Mouse (Mus musculus) stomach, embryonic 14.5 days (tissue): ENCODE measurements around the gene Clmn. TPM values are rescaled to one million over a fixed set of nuclear protein-coding genes. Genes with fewer than 3 reads are reported as not detected.
"Not testable (repeated sequence)": the region's sequence is repeated elsewhere in the genome, so short reads cannot be mapped to it uniquely, and the experiment has no call there.

Experiments
- ATAC-seq: fragments of 200-750 bp; cut with Nextera tagmentation; 2 replicates; pipeline ENCODE4 v1.8.0; 2017; ENCODE audit warnings: low read depth, moderate TSS enrichment; ENCODE audit not compliant: insufficient number of reproducible peaks, insufficient read depth, low FRiP score
- H3K27ac ChIP-seq: fragments of 300-500 bp; sonication (generic); 2 replicates; pipeline ENCODE4 v1.5.1; 2014; ENCODE audit warnings: mild to moderate bottlenecking, low read length, moderate library complexity, mixed read lengths
- H3K27me3 ChIP-seq: fragments of 300-500 bp; sonication (generic); 2 replicates; pipeline ENCODE4 v1.6.1; 2014; ENCODE audit warnings: low read length, control low read depth, mixed read lengths; ENCODE audit not compliant: control insufficient read depth, insufficient read depth
- H3K36me3 ChIP-seq: fragments of 300-500 bp; sonication (generic); 2 replicates; pipeline ENCODE4 v1.6.1; 2014; ENCODE audit warnings: mild to moderate bottlenecking, control low read depth, low read length, moderate library complexity, mixed read lengths; ENCODE audit not compliant: control insufficient read depth, insufficient read depth
- H3K4me1 ChIP-seq: fragments of 300-500 bp; sonication (generic); 2 replicates; pipeline ENCODE4 v1.6.1; 2014; ENCODE audit warnings: low read length, control low read depth, mixed read lengths; ENCODE audit not compliant: control insufficient read depth, insufficient read depth
- H3K4me2 ChIP-seq: fragments of 300-500 bp; sonication (generic); replicated peaks from 2 replicates; pipeline ENCODE4 v1.6.1; 2014; ENCODE audit warnings: low read depth, low read length, control low read depth
- H3K4me3 ChIP-seq: fragments of 300-500 bp; sonication (generic); 2 replicates; pipeline ENCODE4 v1.5.1; 2014; ENCODE audit warnings: low read depth, low read length, control low read depth
- H3K9ac ChIP-seq: fragments of 300-500 bp; sonication (generic); replicated peaks from 2 replicates; pipeline ENCODE4 v1.6.1; 2014; ENCODE audit warnings: low read depth, mild to moderate bottlenecking, control low read depth, low read length, moderate library complexity, mixed read lengths
- H3K9me3 ChIP-seq: fragments of 300-500 bp; sonication (generic); 2 replicates; pipeline ENCODE4 v1.6.1; 2016; ENCODE audit warnings: low read depth, low read length, control low read depth; ENCODE audit not compliant: control insufficient read depth
- WGBS: fragments of 180-500 bp; shearing (Covaris S2); extraction: QIAGEN DNeasy Blood & Tissue Kit; methylation state at CpG from one replicate; pipeline ENCODE4 v1.1.7; 2014; 5-methylcytosine and 5-hydroxymethylcytosine counted together
- polyA plus RNA-seq: library from polyadenylated mRNA; unstranded; fragments of >200 nt; fragmentation: Nextera tagmentation; extraction: Ambion mirVana; gene quantifications from 2 replicates; pipeline ENCODE4 v1.2.1, GENCODE M21; 2014

The Clmn gene
- polyA plus RNA-seq, 1 experiment from 2014 or later, result 3.1 TPM

- peaks cover 22% of the 10 kb centered on the region for H3K4me1 ChIP-seq
- no peaks in the 10 kb centered on the region for H3K9me3 ChIP-seq
- no peak overlapping the region for H3K4me3 ChIP-seq
- no peaks in the 10 kb centered on the region for H3K27me3 ChIP-seq
- WGBS, result 89% methylated on average over 10 of the region's 10 CpGs
- ATAC-seq, result no peak
- peaks cover 7% of the 10 kb centered on the region; the same call in 1 of the 2 replicates for H3K36me3 ChIP-seq
- H3K9ac ChIP-seq, result no peak overlapping the region
- no peak overlapping the region for H3K4me2 ChIP-seq
- H3K27ac ChIP-seq, result no peak overlapping the region
These were observed 127.2 kb downstream of the Clmn start for GRCm38 (mm10) chr12:104737666-104738065.

DNA sequence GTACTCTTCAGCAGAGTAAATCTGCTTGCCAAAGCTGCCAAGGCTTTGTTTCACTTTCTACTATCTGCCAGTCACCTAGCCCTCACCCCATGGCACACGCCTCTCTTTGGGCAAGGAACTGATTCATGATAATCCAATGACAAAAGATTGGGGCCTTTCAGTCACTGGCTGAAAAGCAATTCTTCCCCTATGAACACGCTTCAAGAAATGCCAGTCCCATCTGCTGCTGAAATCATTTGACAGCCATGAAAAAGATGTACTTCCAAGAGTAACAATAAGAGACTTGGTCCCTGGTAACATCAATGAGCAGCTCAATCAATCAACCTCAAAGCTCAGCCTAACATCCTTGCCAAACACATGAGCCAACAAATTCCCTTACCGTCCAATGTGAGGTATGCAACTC is 128.9 kb downstream of the Clmn start:
- ATAC-seq, result no peak
- 54% methylated on average over 3 of the region's 3 CpGs for WGBS
- Histone ChIP-seq H3K4me3 (no peak overlapping the region), H3K9me3 (no peaks in the 10 kb centered on the region), H3K27ac (no peak overlapping the region), H3K4me2 (no peak overlapping the region), H3K9ac (no peak overlapping the region), H3K4me1 (peaks cover 12% of the 10 kb centered on the region; the same call in 1 of the 2 replicates), H3K36me3 (peaks cover 18% of the 10 kb centered on the region), H3K27me3 (no peaks in the 10 kb centered on the region)

DNA sequence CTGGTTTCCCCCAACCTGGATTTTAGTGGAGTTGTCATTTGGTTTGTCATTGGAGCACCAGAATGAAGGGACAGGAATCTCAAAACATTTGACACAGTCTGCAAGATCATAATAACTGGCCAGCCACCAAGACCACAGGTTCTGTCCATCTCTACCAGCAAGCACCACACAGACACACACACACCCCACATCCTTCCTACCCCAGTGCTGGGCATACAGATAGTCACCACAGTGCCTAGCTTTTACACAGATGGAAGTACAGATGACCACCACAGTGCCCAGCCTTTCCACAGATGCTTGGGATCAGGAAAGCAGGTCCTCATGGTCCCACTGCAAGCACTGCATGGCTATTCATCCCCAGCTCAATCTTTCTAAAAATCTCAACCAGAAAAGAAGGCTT is 131.7 kb downstream of the Clmn start:
- ATAC-seq, result no peak
- H3K9me3 ChIP-seq, result no peaks in the 10 kb centered on the region
- no peak overlapping the region for H3K4me2 ChIP-seq
- peaks cover 40% of the 10 kb centered on the region for H3K36me3 ChIP-seq
- no peaks in the 10 kb centered on the region for H3K4me1 ChIP-seq
- no peak overlapping the region for H3K9ac ChIP-seq
- H3K27me3 ChIP-seq, result no peaks in the 10 kb centered on the region
- H3K4me3 ChIP-seq, result no peak overlapping the region
- H3K27ac ChIP-seq, result no peak overlapping the region

DNA sequence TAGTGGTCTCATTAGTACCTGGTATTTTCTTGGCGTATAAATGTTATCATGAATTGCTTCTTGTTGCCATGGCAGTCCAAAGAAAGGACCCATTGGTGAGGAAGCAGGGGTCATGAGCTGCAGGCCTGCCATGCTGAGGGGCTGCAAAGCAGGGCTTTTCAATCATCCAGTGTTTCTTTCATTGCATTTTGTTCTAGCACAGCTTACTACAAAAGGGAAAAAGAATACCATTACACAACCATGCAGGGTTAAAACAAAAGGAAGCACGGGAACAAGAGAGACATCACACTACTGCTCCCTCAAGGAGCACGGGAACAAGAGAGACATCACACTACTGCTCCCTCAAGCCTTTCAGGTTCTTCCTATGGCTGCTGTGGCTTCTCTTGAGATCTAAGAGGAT is 133.1 kb downstream of the Clmn start:
- Histone ChIP-seq H3K36me3 (peaks cover 51% of the 10 kb centered on the region), H3K9ac (no peak overlapping the region), H3K27me3 (no peaks in the 10 kb centered on the region), H3K4me3 (no peak overlapping the region), H3K27ac (no peak overlapping the region), H3K9me3 (no peaks in the 10 kb centered on the region), H3K4me1 (no peaks in the 10 kb centered on the region), H3K4me2 (no peak overlapping the region)
- no peak for ATAC-seq
- 76% methylated on average over 3 of the region's 3 CpGs for WGBS

GRCm38 (mm10) chr12:104726436-104726835 is 138.4 kb downstream of the Clmn start:
- H3K27me3 ChIP-seq, H3K4me2 ChIP-seq, ATAC-seq, H3K9me3 ChIP-seq, H3K27ac ChIP-seq, H3K9ac ChIP-seq, H3K4me3 ChIP-seq, H3K4me1 ChIP-seq: not testable (repeated sequence)
- H3K36me3 ChIP-seq, result peaks cover 68% of the 10 kb centered on the region
- 87% methylated on average over 2 of the region's 2 CpGs for WGBS

GRCm38 (mm10) chr12:104722056-104722455 is 142.8 kb downstream of the Clmn start:
- peaks cover 36% of the 10 kb centered on the region for H3K36me3 ChIP-seq
- H3K4me2 ChIP-seq, result no peak overlapping the region
- H3K27me3 ChIP-seq, result no peaks in the 10 kb centered on the region
- 93% methylated on average over 10 of the region's 10 CpGs for WGBS
- ATAC-seq, result no peak
- no peak overlapping the region for H3K9ac ChIP-seq
- H3K4me1 ChIP-seq, result 0 out of 2 replicates have a peak, but pooled peaks cover 3% of the 10 kb centered on the region
- H3K4me3 ChIP-seq, result no peak overlapping the region
- H3K9me3 ChIP-seq, result no peaks in the 10 kb centered on the region
- H3K27ac ChIP-seq, result no peak overlapping the region

DNA sequence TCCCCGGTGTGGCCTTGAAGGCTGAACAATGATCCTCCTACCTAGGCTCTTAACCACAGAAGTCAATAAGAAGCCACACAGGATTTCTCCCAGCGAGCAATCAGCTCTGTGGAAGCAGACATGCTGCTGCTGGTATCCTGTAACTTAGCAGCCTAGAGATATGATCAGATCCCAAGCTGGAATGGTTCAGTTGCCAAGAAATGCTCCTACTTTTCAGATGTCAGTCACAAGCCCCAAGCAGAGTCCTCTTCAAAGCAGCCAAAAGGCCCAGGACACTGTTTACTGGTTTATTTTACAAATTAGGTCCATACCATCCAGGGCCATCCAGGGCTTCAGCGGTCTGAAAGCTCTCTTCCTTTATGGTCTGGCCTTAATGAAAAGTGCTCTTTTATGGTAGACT is 143.9 kb downstream of the Clmn start:
- Histone ChIP-seq H3K4me1 (0 out of 2 replicates have a peak, but pooled peaks cover 3% of the 10 kb centered on the region), H3K4me2 (no peak overlapping the region), H3K9me3 (no peaks in the 10 kb centered on the region), H3K9ac (no peak overlapping the region), H3K27ac (no peak overlapping the region), H3K36me3 (peaks cover 38% of the 10 kb centered on the region), H3K27me3 (no peaks in the 10 kb centered on the region), H3K4me3 (no peak overlapping the region)
- ATAC-seq, result no peak
- 83% methylated on average over 3 of the region's 3 CpGs for WGBS

DNA sequence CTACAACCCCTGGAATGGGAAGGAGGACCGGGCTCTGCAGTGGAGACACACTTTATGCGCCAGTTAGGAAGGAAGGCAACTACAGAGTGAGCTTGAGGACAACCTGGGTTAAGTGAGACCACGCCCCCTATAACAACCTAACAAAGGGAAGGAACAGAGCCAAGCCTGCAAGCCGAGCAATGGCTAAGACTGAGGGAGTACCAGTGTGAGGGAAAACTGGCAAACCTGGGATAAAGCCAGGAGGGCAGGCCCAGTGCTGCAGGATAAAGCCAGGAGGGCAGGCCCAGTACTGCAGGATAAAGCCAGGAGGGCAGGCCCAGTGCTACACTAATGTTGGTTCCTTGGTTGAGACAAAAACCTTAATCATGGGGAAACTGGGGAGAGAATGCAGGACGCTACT is 145.9 kb downstream of the Clmn start:
- Histone ChIP-seq H3K36me3 (peaks cover 39% of the 10 kb centered on the region), H3K9me3 (no peaks in the 10 kb centered on the region), H3K27me3 (no peaks in the 10 kb centered on the region), H3K4me3 (no peak overlapping the region), H3K4me2 (no peak overlapping the region), H3K27ac (no peak overlapping the region), H3K4me1 (0 out of 2 replicates have a peak, but pooled peaks cover 3% of the 10 kb centered on the region), H3K9ac (no peak overlapping the region)
- no peak for ATAC-seq
- WGBS, result 80% methylated on average over 5 of the region's 5 CpGs

- Histone ChIP-seq H3K27me3 (no peaks in the 10 kb centered on the region), H3K27ac (no peak overlapping the region), H3K36me3 (peaks cover 41% of the 10 kb centered on the region), H3K4me3 (no peak overlapping the region), H3K4me2 (no peak overlapping the region), H3K4me1 (0 out of 2 replicates have a peak, but pooled peaks cover 3% of the 10 kb centered on the region), H3K9ac (no peak overlapping the region), H3K9me3 (no peaks in the 10 kb centered on the region)
- ATAC-seq, result no peak
- 84% methylated on average over 5 of the region's 5 CpGs for WGBS
These were observed 148.5 kb downstream of the Clmn start for GRCm38 (mm10) chr12:104716409-104716808.
